Mouse (Mus musculus): ENCODE data around the gene Lin52. TPM values are rescaled to one million over a fixed set of nuclear protein-coding genes. Genes with fewer than 3 reads are reported as not detected.

The Lin52 gene
- total RNA-seq, 2 experiments from 2014 or later: 10.0 to 10.7 TPM

DNA sequence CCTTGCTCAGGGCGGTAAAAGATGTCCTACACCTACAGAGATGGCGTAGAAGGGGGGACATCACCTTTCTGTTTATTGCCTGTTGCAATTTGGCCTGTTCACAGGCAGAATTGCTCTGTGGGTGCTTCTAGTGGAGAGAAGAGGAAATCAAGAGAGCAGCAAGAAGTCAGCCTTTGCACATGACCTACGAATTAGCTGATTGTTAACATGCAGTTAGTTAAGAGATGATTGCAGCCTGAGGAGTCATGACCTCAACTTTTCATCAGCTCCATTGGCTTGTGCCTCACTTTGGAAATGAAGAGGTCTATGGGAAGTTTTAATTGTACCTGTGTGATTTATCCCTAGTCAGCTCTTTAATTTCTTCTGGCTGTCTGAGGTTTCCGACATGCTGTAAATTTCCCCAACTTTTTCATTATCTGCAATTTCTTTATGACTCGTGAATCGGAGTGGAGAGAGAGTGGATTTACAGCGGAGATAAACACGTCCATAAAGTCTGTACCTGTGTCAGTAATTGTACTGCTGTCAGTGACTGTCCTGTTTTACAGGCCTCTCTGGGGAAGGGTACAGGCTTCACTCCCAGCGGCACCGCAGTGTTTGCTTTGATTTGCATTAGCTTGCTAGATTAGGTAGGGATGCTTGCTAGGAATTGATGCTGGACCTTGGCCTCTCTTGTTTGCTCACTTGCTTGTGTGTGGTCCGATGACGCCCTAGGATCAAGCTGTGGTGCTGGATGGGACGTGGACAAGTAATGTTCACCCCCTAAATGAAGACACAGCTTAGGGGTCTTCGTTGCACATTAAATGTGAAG lies 31.8 kb downstream of the Lin52 start:
- DNase-seq: no peak
- intact Hi-C loops (cut with DNase I): loop anchor here (5.0 kb wide), 1 partner anchor 109 kb away; no protein-coding TSS in a partner anchor
- no peak overlapping the region for H3K27ac ChIP-seq
- no peak overlapping the region for H3K4me3 ChIP-seq
- TF ChIP-seq CTCF (IDR thresholded peaks at IDR 0.05): no peak

DNA sequence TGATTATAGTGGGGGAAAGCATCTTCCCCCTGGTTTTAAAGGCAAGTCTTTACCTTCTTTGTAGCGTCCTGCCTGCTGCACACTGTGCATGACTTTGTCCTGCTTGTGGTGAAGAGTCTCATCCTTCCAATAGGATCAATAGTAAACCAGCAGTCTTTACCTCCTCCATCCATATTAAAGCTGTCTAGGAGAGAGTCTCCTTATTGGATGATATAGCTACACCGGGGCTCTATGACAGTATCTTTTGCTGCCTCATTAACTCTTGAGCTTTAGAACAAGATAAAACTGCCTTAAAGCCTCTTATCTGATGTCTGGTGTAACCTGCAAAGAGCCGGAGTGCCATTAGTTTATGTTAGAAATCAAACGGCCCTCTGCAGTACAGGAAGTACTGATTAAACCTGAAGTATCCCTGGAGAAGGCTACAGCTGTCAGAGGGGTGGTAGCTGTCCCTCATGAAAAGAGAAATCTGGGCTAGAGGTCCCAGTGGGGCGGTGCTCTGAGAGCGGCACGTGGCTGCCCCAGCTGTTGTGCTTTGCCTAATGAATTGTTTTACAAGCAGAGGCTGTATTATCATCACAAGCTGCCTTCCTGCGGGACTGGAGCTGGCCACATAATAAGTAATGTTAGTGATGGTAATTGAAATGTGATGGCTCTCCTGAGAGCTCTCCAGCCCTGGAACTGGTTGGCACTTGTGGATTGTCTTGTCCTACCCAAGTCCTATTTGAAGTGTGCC lies 36.3 kb downstream of the Lin52 start:
- TF ChIP-seq CTCF (IDR thresholded peaks at IDR 0.05): no peak
- peak; percentile 33 for DNase-seq
- no peak overlapping the region for H3K4me3 ChIP-seq
- H3K27ac ChIP-seq: no peak overlapping the region
- intact Hi-C loops (cut with DNase I): no loop called here

DNA sequence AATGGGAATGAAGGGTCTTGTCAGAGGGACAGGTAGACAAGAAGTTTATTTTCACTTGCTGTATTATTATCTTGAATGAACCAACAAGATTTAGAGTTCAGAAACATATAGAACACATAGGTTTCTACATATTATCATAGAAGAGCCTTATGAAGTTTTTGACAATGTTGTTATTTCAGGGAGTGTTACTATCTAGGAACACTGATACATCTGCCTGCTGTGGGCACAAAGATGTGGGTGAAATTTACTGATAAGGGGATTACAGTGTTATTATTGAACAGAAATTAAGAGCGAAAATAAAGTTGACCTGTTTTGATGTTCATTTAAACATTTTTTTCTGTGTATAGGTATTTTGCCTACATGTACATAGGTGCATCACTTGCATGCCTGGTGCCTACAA lies 45.6 kb downstream of the Lin52 start:
- intact Hi-C loops (cut with DNase I): no loop called here
- Histone ChIP-seq H3K27ac (no peak overlapping the region), H3K4me3 (no peak overlapping the region)
- no peak for DNase-seq
- TF ChIP-seq CTCF (IDR thresholded peaks at IDR 0.05): no peak

DNA sequence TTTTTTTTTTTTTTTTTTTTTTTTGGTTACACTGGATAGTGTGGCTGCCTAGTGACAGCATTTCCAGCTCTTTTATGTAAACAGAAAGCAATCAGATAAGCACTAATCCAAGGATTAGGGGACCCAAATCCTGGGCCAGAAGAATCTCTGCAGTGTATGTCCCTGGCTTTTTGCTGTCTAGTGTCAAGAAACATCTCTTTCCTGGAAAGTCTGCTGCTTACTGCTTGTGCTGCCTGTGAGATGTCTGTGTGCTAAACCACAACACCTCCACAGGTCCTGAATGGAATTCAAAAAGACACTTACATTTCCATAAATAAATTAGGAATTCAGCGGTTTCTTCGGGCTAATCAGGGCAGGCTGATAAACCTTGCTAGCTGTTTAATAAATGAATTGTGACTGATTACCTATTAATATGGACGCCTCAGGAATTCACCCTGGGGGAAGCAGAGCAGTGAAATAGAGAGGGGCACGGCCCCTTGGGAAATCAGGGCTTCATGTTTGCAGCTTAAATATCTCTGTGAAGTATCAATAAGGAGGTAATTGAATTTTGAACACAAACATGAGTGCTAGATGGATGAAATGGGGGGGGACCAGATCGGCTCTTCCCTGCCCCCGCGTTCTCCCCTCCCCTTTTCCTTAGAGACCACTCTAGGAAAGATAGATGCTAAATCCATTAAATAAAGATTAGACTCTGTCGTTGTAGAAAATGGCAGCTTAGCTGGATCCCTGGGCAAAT lies 49.5 kb downstream of the Lin52 start:
- H3K4me3 ChIP-seq: no peak overlapping the region
- intact Hi-C loops (cut with DNase I): no loop called here
- DNase-seq: no peak
- H3K27ac ChIP-seq: no peak overlapping the region
- TF ChIP-seq CTCF (IDR thresholded peaks at IDR 0.05): no peak

DNA sequence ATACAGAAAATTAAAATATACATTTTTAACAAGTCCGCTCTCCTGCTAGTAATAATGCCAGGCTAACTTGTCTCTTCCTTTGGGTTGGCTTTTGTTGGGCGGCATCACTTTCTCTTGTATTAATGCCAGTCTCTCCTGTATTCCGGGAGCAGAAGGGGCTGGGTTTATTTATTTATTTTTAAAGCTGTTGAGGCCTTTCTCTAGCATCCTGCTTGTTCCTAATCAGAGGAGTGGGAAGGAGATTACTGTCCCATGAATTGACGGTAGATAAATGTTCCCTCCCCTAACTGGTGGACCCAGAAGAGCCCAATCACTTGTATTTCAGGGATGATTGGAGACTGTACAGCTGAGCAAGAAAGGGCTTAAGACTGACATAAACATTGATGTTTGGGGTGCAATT lies 50.1 kb downstream of the Lin52 start:
- DNase-seq: no peak
- TF ChIP-seq CTCF (IDR thresholded peaks at IDR 0.05): no peak
- no peak overlapping the region for H3K27ac ChIP-seq
- intact Hi-C loops (cut with DNase I): no loop called here
- no peak overlapping the region for H3K4me3 ChIP-seq

DNA sequence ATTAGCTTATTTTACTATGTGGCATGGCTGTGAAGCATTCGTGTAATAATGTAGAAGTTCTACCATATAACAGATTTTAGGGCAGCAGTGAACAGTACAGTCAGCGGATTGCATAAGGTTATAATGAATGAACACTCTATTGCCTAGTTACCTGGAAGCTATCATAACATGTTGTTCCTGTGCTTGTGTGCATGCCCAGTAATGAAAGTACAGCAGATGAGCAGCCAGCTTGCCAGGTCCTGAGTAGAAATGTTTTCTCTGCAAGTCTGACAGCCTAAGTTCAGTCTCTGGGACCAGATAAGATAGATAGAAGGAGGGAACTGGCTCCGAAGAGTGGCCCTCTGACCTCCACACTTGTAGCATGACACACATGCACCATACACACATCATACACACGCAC lies 55.6 kb downstream of the Lin52 start:
- Histone ChIP-seq H3K27ac (no peak overlapping the region), H3K4me3 (no peak overlapping the region)
- intact Hi-C loops (cut with DNase I): no loop called here
- DNase-seq: no peak
- no peak for TF ChIP-seq CTCF (IDR thresholded peaks at IDR 0.05)

DNA sequence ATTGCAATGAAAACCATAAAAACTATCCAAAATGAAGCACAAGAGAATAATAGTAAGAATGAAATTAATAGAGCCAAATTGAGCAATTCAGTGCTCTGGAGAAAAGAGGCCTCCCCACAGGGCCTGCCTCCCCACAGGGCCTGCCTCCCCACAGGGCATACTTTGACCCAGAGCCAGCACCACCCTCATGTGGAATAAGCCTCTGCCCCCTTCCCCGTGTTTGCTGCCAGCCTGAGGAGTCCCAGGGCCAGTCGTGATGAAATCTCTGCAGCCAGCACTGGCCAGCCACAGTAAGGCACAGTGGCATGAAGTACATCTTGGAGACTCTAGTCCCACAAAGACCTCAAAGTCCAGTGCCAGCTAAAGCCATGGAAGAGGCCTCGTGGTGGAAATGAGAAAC lies 60.8 kb downstream of the Lin52 start:
- H3K4me3 ChIP-seq: no peak overlapping the region

DNA sequence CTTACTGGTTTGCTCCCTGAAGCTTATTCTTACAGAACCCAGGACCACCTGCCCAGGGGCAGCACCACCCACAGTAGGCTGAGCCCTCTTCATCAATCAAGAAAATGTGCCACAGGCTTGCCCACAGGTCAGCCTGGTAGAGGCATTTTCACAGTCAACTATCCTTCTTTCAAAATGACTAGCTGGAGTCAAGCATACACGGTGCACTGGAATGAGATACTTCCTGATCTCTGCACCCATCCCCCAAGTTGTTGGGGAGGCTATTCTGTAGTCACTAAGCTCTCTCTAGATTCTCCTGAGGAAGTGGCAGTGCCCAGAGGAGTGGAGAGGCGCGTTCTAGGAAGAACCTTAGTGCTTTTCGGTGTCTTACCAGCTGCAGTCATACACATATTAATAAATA lies 64.3 kb downstream of the Lin52 start:
- Histone ChIP-seq H3K27ac (no peak overlapping the region), H3K4me3 (no peak overlapping the region)
- intact Hi-C loops (cut with DNase I): no loop called here
- DNase-seq: no peak
- TF ChIP-seq CTCF (IDR thresholded peaks at IDR 0.05): no peak

More for the DNA sequence above, 60.8 kb downstream of the Lin52 start:
- no peak for DNase-seq
- intact Hi-C loops (cut with DNase I): no loop called here
- no peak for TF ChIP-seq CTCF (IDR thresholded peaks at IDR 0.05)
- H3K27ac ChIP-seq: no peak overlapping the region

DNA sequence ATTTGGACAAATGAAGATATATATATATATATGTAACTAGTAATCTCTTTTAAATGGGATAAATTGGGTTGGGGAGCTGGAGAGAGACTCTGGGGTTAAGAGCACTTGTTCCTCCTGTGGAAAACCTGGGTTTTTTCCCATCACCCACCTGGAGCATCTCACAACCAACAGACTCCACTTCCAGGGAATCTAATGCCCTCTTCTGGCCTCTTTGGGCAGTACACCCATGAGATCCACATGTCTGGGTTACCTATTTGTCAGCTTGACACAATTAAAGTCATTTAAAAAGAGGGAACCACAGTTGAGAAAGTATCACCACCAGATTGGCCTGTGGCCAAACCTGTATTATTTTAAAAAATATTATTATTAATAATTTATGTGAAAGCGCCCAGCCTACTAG lies 65.4 kb downstream of the Lin52 start:
- peak; percentile 17; the same call in 1 of the 2 replicates for TF ChIP-seq CTCF (IDR thresholded peaks at IDR 0.05)
- H3K4me3 ChIP-seq: no peak overlapping the region
- no peak overlapping the region for H3K27ac ChIP-seq
- DNase-seq: no peak
- intact Hi-C loops (cut with DNase I): no loop called here

DNA sequence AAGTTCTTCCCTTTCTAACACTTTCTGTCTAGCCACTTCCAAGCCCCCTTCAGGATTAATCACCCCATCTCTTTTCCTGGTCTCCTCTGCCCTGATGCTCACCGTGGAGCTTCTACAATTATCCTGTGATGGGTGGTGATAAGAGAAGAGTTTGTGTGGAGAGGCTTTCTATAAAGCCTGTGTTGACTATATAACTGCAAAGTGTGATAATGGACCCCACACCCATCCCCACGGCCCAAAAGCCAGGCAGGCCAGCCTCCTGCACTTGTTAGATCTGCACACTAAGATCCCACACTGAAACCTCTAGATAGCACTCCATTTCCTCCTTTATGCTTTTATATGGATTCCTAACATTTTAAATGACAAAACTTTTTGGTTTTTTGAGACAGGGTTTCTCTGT lies 66.8 kb downstream of the Lin52 start:
- DNase-seq: no peak
- no peak overlapping the region for H3K27ac ChIP-seq
- no peak for TF ChIP-seq CTCF (IDR thresholded peaks at IDR 0.05)

DNA sequence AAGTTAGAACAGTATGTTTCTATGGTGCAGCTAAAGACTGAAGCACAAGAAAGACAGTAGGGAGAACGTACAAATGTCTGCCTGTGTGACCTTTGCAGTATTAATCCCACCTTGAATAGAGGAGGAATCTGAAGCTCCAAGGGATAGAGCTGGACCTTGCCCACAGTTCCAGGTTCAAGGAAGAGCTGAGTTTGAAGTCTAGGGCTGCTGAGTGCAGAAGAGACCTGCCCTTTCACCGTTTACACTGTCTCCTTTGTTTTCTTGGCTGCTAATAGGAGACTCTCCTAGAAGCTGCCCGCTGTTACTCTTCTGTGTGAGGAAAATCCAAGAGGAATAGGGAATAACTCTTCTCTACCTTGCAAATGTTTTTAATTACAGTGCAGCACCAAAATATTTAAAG lies 72.5 kb downstream of the Lin52 start:
- Histone ChIP-seq H3K4me3 (no peak overlapping the region), H3K27ac (no peak overlapping the region)
- intact Hi-C loops (cut with DNase I): no loop called here
- DNase-seq: no peak
- no peak for TF ChIP-seq CTCF (IDR thresholded peaks at IDR 0.05)

More for the DNA sequence above, 66.8 kb downstream of the Lin52 start:
- no peak overlapping the region for H3K4me3 ChIP-seq
- intact Hi-C loops (cut with DNase I): no loop called here

DNA sequence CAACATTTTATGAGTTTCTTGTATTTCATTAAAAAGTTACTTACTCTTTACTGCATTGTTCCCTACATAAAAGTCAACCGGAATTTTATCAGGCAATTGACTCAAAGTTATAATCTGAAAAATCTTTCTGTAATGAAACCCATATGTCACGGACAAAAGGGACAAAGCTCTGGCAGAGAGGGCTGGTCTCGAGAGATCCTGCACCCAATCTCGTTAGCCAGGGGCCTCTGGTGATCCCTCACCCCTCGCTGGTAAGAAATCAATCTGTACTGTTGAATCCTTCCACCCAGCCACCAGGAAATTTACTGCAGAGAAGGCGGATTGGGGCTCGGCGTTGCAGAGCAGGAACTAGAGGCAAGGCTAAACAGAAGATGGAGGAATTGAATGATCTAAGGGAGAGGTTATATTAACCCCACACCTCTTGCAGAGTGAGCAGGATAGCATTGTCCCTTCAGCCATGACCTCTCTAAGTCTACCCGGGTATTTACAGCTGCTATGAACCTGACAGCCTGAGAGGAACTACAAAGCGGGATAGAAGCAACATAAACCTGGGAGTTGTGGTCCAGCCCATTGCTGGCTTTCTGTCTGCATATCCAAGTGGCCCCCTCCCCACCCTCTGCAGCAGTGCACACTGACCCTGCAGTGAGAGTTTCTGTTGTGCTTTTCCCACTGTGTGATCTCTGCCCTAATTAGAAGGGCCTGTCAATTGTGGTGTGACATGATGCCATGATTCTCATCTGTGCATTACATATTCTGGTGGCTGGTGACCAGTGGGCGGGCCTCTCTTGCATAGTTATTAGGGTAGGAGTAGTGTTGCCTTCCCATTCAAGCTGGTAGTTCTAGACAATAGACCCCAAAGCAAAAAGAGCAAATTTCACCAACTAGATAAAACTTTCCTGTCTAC lies 73.2 kb downstream of the Lin52 start:
- no peak for DNase-seq
- intact Hi-C loops (cut with DNase I): no loop called here
- no peak for TF ChIP-seq CTCF (IDR thresholded peaks at IDR 0.05)
- H3K4me3 ChIP-seq: no peak overlapping the region
- no peak overlapping the region for H3K27ac ChIP-seq
